Mouse (Mus musculus) heart, embryonic 10.5 days (tissue): Measurements from ENCODE around the gene Crb2. TPM values are rescaled to one million over a fixed set of nuclear protein-coding genes. Genes with fewer than 3 reads are reported as not detected.

Experiments used
- polyA plus RNA-seq: library from polyadenylated mRNA; unstranded; fragments of >200 nt; fragmentation: Nextera tagmentation; extraction: Ambion mirVana; gene quantifications from 2 replicates; pipeline ENCODE4 v1.2.1, GENCODE M21; 2016

Gene Crb2
- polyA plus RNA-seq, 1 experiment from 2014 or later = 18.5 TPM

Other genes with a start within 250 kb of the Crb2 start
- gene Strbp, start 72.4 kb upstream of the Crb2 start, polyA plus RNA-seq = 26.5 and 33.6 TPM in 2 replicates